25 mouse cellular contexts compared by ENCODE assay signal in genomic region chr13:82305076-82305475, GRCm38 (mm10).
DNase-seq lines count a peak whose midpoint lies in the region; ATAC-seq and TF ChIP-seq lines count a peak whose summit lies in the region.
"Had no signal": no experiment of that assay in that cellular context is flagged by ENCODE, and none has a peak within 500 bp of the region (broad histone marks: within the 10 kb centered on the region; RNA-seq: fewer than 3 reads in every experiment).

No protein-coding gene starts in this region.

- no peaks in the 10 kb centered on the region for H3K27me3 ChIP-seq in midbrain, embryonic 13.5 days
- H3K27me3 ChIP-seq in midbrain, embryonic 11.5 days (ENCODE audit: control insufficient read depth, insufficient read depth, low read length) = no peaks in the 10 kb centered on the region
- no peaks in the 10 kb centered on the region for H3K27me3 ChIP-seq in forebrain, postnatal 0 days (ENCODE audit: insufficient read depth, low read length)
- H3K27me3 ChIP-seq: embryonic facial prominence, embryonic 13.5 days; kidney, embryonic 15.5 days; limb, embryonic 13.5 days; lung, embryonic 15.5 days; neural tube, embryonic 15.5 days had no signal

- H3K27ac ChIP-seq in midbrain, embryonic 13.5 days = no peak overlapping the region
- no peak overlapping the region for H3K27ac ChIP-seq in midbrain, embryonic 11.5 days (ENCODE audit: low read depth, low read length)
- H3K27ac ChIP-seq in forebrain, postnatal 0 days (ENCODE audit: low read depth, low read length) = no peak overlapping the region
- H3K27ac ChIP-seq: embryonic facial prominence, embryonic 13.5 days; hindbrain, embryonic 10.5 days; kidney, embryonic 15.5 days; limb, embryonic 13.5 days; lung, embryonic 15.5 days; neural tube, embryonic 15.5 days had no signal

- no peak for TF ChIP-seq CTCF in forebrain, postnatal 0 days (IDR thresholded peaks at IDR 0.05; ENCODE audit: low read depth)

- H3K9ac ChIP-seq in midbrain, embryonic 13.5 days (replicated peaks) = no peak overlapping the region
- H3K9ac ChIP-seq in midbrain, embryonic 11.5 days (ENCODE audit: low read length) = no peak overlapping the region
- H3K9ac ChIP-seq in forebrain, postnatal 0 days = no peak overlapping the region
- H3K9ac ChIP-seq: embryonic facial prominence, embryonic 13.5 days; kidney, embryonic 15.5 days; limb, embryonic 13.5 days; lung, embryonic 15.5 days; neural tube, embryonic 15.5 days had no signal

- H3K4me2 ChIP-seq in midbrain, embryonic 13.5 days (replicated peaks) = no peak overlapping the region
- H3K4me2 ChIP-seq in midbrain, embryonic 11.5 days = no peak overlapping the region
- H3K4me2 ChIP-seq in forebrain, postnatal 0 days (ENCODE audit: low read depth) = no peak overlapping the region
- H3K4me2 ChIP-seq: embryonic facial prominence, embryonic 13.5 days; kidney, embryonic 15.5 days; limb, embryonic 13.5 days; liver, embryonic 11.5 days; lung, embryonic 15.5 days; neural tube, embryonic 15.5 days had no signal

- ATAC-seq in midbrain, embryonic 13.5 days = peak; percentile 93
- ATAC-seq in midbrain, embryonic 11.5 days (ENCODE audit: low FRiP score) = no peak
- peak; percentile 43; the same call in 1 of the 2 replicates for ATAC-seq in forebrain, postnatal 0 days
- ATAC-seq: hindbrain, embryonic 16.5 days had no signal

- 45% methylated on average over 6 of the region's 6 CpGs for WGBS in midbrain, embryonic 13.5 days
- 63% methylated on average over 6 of the region's 6 CpGs for WGBS in midbrain, embryonic 11.5 days
- 28% methylated on average over 6 of the region's 6 CpGs for WGBS in forebrain, postnatal 0 days

- no peaks in the 10 kb centered on the region; the same call in 1 of the 2 replicates for H3K9me3 ChIP-seq in midbrain, embryonic 13.5 days
- H3K9me3 ChIP-seq in midbrain, embryonic 11.5 days (ENCODE audit: control insufficient read depth, low read length) = no peaks in the 10 kb centered on the region
- no peaks in the 10 kb centered on the region for H3K9me3 ChIP-seq in forebrain, postnatal 0 days (ENCODE audit: low read length)
- H3K9me3 ChIP-seq: embryonic facial prominence, embryonic 13.5 days; G1E; hindbrain, embryonic 10.5 days; kidney, embryonic 15.5 days; limb, embryonic 13.5 days; lung, embryonic 15.5 days; neural tube, embryonic 15.5 days had no signal

- peak; percentile 3 for DNase-seq in embryo, embryonic 10.5 days (ENCODE audit: low spot score)
- no peak for DNase-seq in embryo, embryonic 10 days (ENCODE audit: low spot score)
- no peak for DNase-seq in midbrain, embryonic 11.5 days (ENCODE audit: low spot score, missing footprints)
- DNase-seq in forebrain, postnatal 0 days = no peak
- DNase-seq in heart, adult 18-20 months = no peak
- no peak for DNase-seq in cerebellum, postnatal 4 days (ENCODE audit: low spot score in 2 of 2)
- DNase-seq: adrenal gland, adult 8-10 months; cerebellum, adult 9-10 months; gastrocnemius, postnatal 10 days; heart, postnatal 14 days; kidney, adult 18-20 months; kidney, postnatal 4 days; right cerebral cortex, postnatal 25 days; spleen, adult 18-20 months; thymus, postnatal 14 days had no signal

- no peaks in the 10 kb centered on the region for H3K36me3 ChIP-seq in midbrain, embryonic 13.5 days
- no peaks in the 10 kb centered on the region for H3K36me3 ChIP-seq in midbrain, embryonic 11.5 days (ENCODE audit: control insufficient read depth, insufficient read depth, low read length)
- no peaks in the 10 kb centered on the region for H3K36me3 ChIP-seq in forebrain, postnatal 0 days (ENCODE audit: insufficient read depth)
- H3K36me3 ChIP-seq: embryonic facial prominence, embryonic 13.5 days; G1E; hindbrain, embryonic 10.5 days; kidney, embryonic 15.5 days; limb, embryonic 13.5 days; lung, embryonic 15.5 days; neural tube, embryonic 15.5 days had no signal

- H3K4me1 ChIP-seq in midbrain, embryonic 13.5 days (replicated peaks) = no peaks in the 10 kb centered on the region
- no peaks in the 10 kb centered on the region for H3K4me1 ChIP-seq in midbrain, embryonic 11.5 days (ENCODE audit: control insufficient read depth, insufficient read depth, low read length)
- no peaks in the 10 kb centered on the region for H3K4me1 ChIP-seq in forebrain, postnatal 0 days (ENCODE audit: insufficient read depth)
- H3K4me1 ChIP-seq: embryonic facial prominence, embryonic 13.5 days; hindbrain, embryonic 10.5 days; kidney, embryonic 15.5 days; limb, embryonic 13.5 days; lung, embryonic 15.5 days; neural tube, embryonic 15.5 days had no signal

- no peak overlapping the region for H3K4me3 ChIP-seq in midbrain, embryonic 13.5 days (replicated peaks)
- no peak overlapping the region for H3K4me3 ChIP-seq in midbrain, embryonic 11.5 days (ENCODE audit: low read depth, low read length)
- H3K4me3 ChIP-seq in forebrain, postnatal 0 days (ENCODE audit: low read depth, low read length) = no peak overlapping the region
- H3K4me3 ChIP-seq: embryonic facial prominence, embryonic 13.5 days; hindbrain, embryonic 10.5 days; kidney, embryonic 15.5 days; limb, embryonic 13.5 days; lung, embryonic 15.5 days; neural tube, embryonic 15.5 days had no signal
